Mouse (Mus musculus) lung, adult 2 months (tissue): ENCODE results near the gene Hspbap1.
A peak's percentile ranks its signal among the peaks of the same experiment; 100 is the strongest.

Experiments
- CTCF ChIP-seq: fragments of 200-500 bp; IDR thresholded peaks from 2 replicates; pipeline ENCODE4 v1.5.1; 2011; ENCODE audit warnings: mild to moderate bottlenecking, low read length, control low read depth; ENCODE audit not compliant: insufficient read depth
- POLR2A ChIP-seq: fragments of 200-500 bp; IDR thresholded peaks from 2 replicates; pipeline ENCODE4 v1.6.1; 2011; ENCODE audit warnings: low read depth, mild to moderate bottlenecking, control low read depth, low read length, borderline replicate concordance; ENCODE audit errors: extremely low read depth

DNA sequence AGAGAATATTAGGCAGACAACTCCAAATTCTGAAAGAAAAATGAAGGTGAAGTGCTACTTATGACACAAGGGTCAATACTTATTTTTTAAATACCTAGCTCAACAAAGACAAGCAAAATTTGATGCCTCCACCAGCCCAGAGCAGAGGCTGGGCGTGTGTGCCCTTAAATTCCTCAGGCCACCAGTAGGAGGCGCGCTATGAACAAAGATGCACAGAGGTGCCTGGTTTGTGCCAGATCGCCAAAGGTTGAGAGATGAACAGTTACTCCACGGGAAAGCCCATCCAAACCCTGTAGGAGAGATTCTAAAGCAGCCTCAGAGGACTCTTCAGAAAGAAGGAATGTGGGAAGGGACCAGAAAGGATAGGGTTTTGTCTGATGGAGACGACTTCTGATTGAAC lies 36.1 kb upstream of the Hspbap1 start:
- TF ChIP-seq POLR2A (no peak), CTCF (peak; percentile 95)
